Mouse (Mus musculus): Measurements from ENCODE around the gene Chrm4. TPM values are rescaled to one million over a fixed set of nuclear protein-coding genes. Genes with fewer than 3 reads are reported as not detected.

Gene Chrm4
- polyA plus RNA-seq, 1 experiment from 2014 or later = not detected

- Histone ChIP-seq H3K36me3 (ENCODE audit: control insufficient read depth, insufficient read depth, low read length) (peaks cover 26% of the 10 kb centered on the region), H3K27me3 (ENCODE audit: control insufficient read depth, insufficient read depth, low read length) (no peaks in the 10 kb centered on the region), H3K27ac (replicated peaks in 1 of 2; ENCODE audit: control insufficient read depth in 1 of 2, insufficient read depth in 1 of 2, low read depth in 2 of 2, low read length in 2 of 2) (no peak overlapping the region), H3K4me1 (ENCODE audit: control insufficient read depth in 2 of 2, insufficient read depth in 2 of 2, low read length in 2 of 2) (no peaks in the 10 kb centered on the region), H3K4me3 (ENCODE audit: control insufficient read depth in 1 of 2, insufficient read depth in 1 of 2, low read depth in 1 of 2, low read length in 2 of 2) (no peak overlapping the region), H3K9me3 (ENCODE audit: control insufficient read depth, low read length) (no peaks in the 10 kb centered on the region), H3K9ac (ENCODE audit: low read length) (no peak overlapping the region), H3K4me2 (ENCODE audit: low read length) (no peak overlapping the region)
- 90% methylated on average over 8 of the region's 8 CpGs for WGBS
- no peak for ATAC-seq (ENCODE audit: insufficient number of reproducible peaks, insufficient read depth, low FRiP score, low read depth)
Observed at GRCm38 (mm10) chr2:91900431-91900830, 26.6 kb upstream of the Chrm4 start.

- Histone ChIP-seq H3K36me3 (ENCODE audit: control insufficient read depth, insufficient read depth, low read length) (peaks cover 24% of the 10 kb centered on the region), H3K9me3 (ENCODE audit: control insufficient read depth, low read length) (no peaks in the 10 kb centered on the region), H3K4me2 (ENCODE audit: low read length) (no peak overlapping the region), H3K9ac (ENCODE audit: low read length) (no peak overlapping the region), H3K27me3 (ENCODE audit: control insufficient read depth, insufficient read depth, low read length) (no peaks in the 10 kb centered on the region), H3K4me1 (ENCODE audit: control insufficient read depth in 2 of 2, insufficient read depth in 2 of 2, low read length in 2 of 2) (no peaks in the 10 kb centered on the region), H3K27ac (replicated peaks in 1 of 2; ENCODE audit: control insufficient read depth in 1 of 2, insufficient read depth in 1 of 2, low read depth in 2 of 2, low read length in 2 of 2) (no peak overlapping the region), H3K4me3 (ENCODE audit: control insufficient read depth in 1 of 2, insufficient read depth in 1 of 2, low read depth in 1 of 2, low read length in 2 of 2) (no peak overlapping the region)
- no peak for ATAC-seq (ENCODE audit: insufficient number of reproducible peaks, insufficient read depth, low FRiP score, low read depth)
- 78% methylated on average over 5 of the region's 5 CpGs for WGBS
Observed at GRCm38 (mm10) chr2:91902336-91902735, 24.7 kb upstream of the Chrm4 start.

DNA sequence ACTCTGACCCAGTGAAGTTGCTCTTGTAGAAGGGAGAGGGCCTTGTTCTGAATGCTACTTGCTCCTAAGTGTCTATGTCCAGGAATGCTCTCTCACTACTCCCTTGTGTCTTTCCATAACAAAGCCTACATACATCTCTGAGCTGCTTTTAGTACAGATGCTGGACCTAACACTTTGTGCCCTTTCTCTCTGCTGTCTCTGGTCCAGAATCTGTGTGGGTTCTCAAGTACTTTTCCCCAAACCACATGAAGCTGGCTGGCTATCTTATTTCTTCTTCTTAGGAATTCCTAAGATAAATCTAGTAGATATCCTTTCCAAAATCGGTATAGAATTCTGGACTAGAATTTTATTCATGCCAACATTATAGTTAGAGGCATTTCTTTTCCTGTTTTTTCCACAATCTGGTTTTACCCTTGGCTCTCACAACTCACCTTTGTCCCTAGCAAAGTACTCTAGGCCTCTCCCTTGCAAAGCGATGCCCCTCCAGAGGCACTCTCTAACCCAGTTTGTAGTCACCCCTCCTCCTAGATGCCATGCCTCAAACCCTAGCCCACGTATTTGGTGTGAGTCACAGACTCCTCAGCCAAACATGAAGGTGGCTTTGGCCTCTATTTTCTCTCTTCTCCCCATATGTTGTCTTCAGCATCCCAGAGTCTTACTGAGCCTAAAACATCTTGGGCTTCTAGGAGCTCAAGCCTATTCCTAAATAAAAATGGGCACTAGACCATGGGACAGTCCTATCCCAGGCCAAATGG, 23.7 kb upstream of the Chrm4 start:
- Histone ChIP-seq H3K36me3 (ENCODE audit: control insufficient read depth, insufficient read depth, low read length) (peaks cover 26% of the 10 kb centered on the region), H3K4me2 (ENCODE audit: low read length) (no peak overlapping the region), H3K9me3 (ENCODE audit: control insufficient read depth, low read length) (no peaks in the 10 kb centered on the region), H3K27ac (replicated peaks in 1 of 2; ENCODE audit: control insufficient read depth in 1 of 2, insufficient read depth in 1 of 2, low read depth in 2 of 2, low read length in 2 of 2) (no peak overlapping the region), H3K27me3 (ENCODE audit: control insufficient read depth, insufficient read depth, low read length) (no peaks in the 10 kb centered on the region), H3K4me3 (ENCODE audit: control insufficient read depth in 1 of 2, insufficient read depth in 1 of 2, low read depth in 1 of 2, low read length in 2 of 2) (no peak overlapping the region), H3K9ac (ENCODE audit: low read length) (no peak overlapping the region), H3K4me1 (ENCODE audit: control insufficient read depth in 2 of 2, insufficient read depth in 2 of 2, low read length in 2 of 2) (no peaks in the 10 kb centered on the region)
- ATAC-seq (ENCODE audit: insufficient number of reproducible peaks, insufficient read depth, low FRiP score, low read depth) = no peak
- WGBS = 83% methylated on average over 3 of the region's 3 CpGs

GRCm38 (mm10) chr2:91904618-91905307, 22.3 kb upstream of the Chrm4 start:
- WGBS = 68% methylated on average over 5 of the region's 5 CpGs
- Histone ChIP-seq H3K4me3 (ENCODE audit: control insufficient read depth in 1 of 2, insufficient read depth in 1 of 2, low read depth in 1 of 2, low read length in 2 of 2) (no peak overlapping the region), H3K4me1 (ENCODE audit: control insufficient read depth in 2 of 2, insufficient read depth in 2 of 2, low read length in 2 of 2) (no peaks in the 10 kb centered on the region)

GRCm38 (mm10) chr2:91906141-91906540, 20.9 kb upstream of the Chrm4 start:
- no peak for ATAC-seq (ENCODE audit: insufficient number of reproducible peaks, insufficient read depth, low FRiP score, low read depth)
- Histone ChIP-seq H3K9ac (ENCODE audit: low read length) (no peak overlapping the region), H3K27ac (replicated peaks in 1 of 2; ENCODE audit: control insufficient read depth in 1 of 2, insufficient read depth in 1 of 2, low read depth in 2 of 2, low read length in 2 of 2) (no peak overlapping the region), H3K9me3 (ENCODE audit: control insufficient read depth, low read length) (no peaks in the 10 kb centered on the region), H3K4me3 (ENCODE audit: control insufficient read depth in 1 of 2, insufficient read depth in 1 of 2, low read depth in 1 of 2, low read length in 2 of 2) (no peak overlapping the region), H3K36me3 (ENCODE audit: control insufficient read depth, insufficient read depth, low read length) (peaks cover 26% of the 10 kb centered on the region), H3K4me1 (ENCODE audit: control insufficient read depth in 2 of 2, insufficient read depth in 2 of 2, low read length in 2 of 2) (no peaks in the 10 kb centered on the region), H3K4me2 (ENCODE audit: low read length) (no peak overlapping the region), H3K27me3 (ENCODE audit: control insufficient read depth, insufficient read depth, low read length) (no peaks in the 10 kb centered on the region)
- WGBS = 94% methylated on average over 2 of the region's 2 CpGs

More at GRCm38 (mm10) chr2:91904618-91905307, 22.3 kb upstream of the Chrm4 start:
- no peak overlapping the region for H3K9ac ChIP-seq (ENCODE audit: low read length)
- no peak overlapping the region for H3K27ac ChIP-seq (replicated peaks in 1 of 2; ENCODE audit: control insufficient read depth in 1 of 2, insufficient read depth in 1 of 2, low read depth in 2 of 2, low read length in 2 of 2)
- no peak overlapping the region for H3K4me2 ChIP-seq (ENCODE audit: low read length)
- H3K27me3 ChIP-seq (ENCODE audit: control insufficient read depth, insufficient read depth, low read length) = no peaks in the 10 kb centered on the region
- peaks cover 25% of the 10 kb centered on the region for H3K36me3 ChIP-seq (ENCODE audit: control insufficient read depth, insufficient read depth, low read length)
- ATAC-seq (ENCODE audit: insufficient number of reproducible peaks, insufficient read depth, low FRiP score, low read depth) = no peak
- H3K9me3 ChIP-seq (ENCODE audit: control insufficient read depth, low read length) = no peaks in the 10 kb centered on the region

DNA sequence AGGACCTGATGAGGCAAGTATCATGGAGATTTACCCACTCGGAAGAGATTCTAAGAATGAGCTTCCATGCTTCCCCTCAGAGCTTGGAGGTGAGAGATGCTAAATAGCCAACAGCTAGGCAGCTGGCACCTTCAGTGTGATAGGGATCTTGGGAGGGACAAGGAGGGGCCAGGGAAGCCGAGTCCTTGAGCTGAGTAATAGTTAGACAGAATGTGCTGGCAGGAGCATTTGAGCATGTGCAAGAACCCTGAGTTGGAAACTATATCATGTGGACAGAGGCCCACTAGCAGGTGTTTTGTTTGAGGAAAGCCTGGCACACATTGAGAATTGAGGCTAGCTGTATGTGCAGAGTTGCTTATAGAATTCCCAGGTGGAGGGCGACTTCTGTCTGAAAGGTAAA, 14.4 kb upstream of the Chrm4 start:
- Histone ChIP-seq H3K36me3 (ENCODE audit: control insufficient read depth, insufficient read depth, low read length) (peaks cover 82% of the 10 kb centered on the region), H3K27me3 (ENCODE audit: control insufficient read depth, insufficient read depth, low read length) (no peaks in the 10 kb centered on the region), H3K4me2 (ENCODE audit: low read length) (no peak overlapping the region), H3K9me3 (ENCODE audit: control insufficient read depth, low read length) (no peaks in the 10 kb centered on the region), H3K4me1 (ENCODE audit: control insufficient read depth in 2 of 2, insufficient read depth in 2 of 2, low read length in 2 of 2) (no peaks in the 10 kb centered on the region), H3K9ac (ENCODE audit: low read length) (no peak overlapping the region), H3K4me3 (ENCODE audit: control insufficient read depth in 1 of 2, insufficient read depth in 1 of 2, low read depth in 1 of 2, low read length in 2 of 2) (no peak overlapping the region), H3K27ac (replicated peaks in 1 of 2; ENCODE audit: control insufficient read depth in 1 of 2, insufficient read depth in 1 of 2, low read depth in 2 of 2, low read length in 2 of 2) (no peak overlapping the region)
- no peak for ATAC-seq (ENCODE audit: insufficient number of reproducible peaks, insufficient read depth, low FRiP score, low read depth)
- WGBS = 55% methylated on average over 3 of the region's 3 CpGs

- Histone ChIP-seq H3K9ac (ENCODE audit: low read length) (no peak overlapping the region), H3K4me3 (ENCODE audit: control insufficient read depth in 1 of 2, insufficient read depth in 1 of 2, low read depth in 1 of 2, low read length in 2 of 2) (no peak overlapping the region), H3K27ac (replicated peaks in 1 of 2; ENCODE audit: control insufficient read depth in 1 of 2, insufficient read depth in 1 of 2, low read depth in 2 of 2, low read length in 2 of 2) (no peak overlapping the region), H3K4me2 (ENCODE audit: low read length) (no peak overlapping the region), H3K27me3 (ENCODE audit: control insufficient read depth, insufficient read depth, low read length) (no peaks in the 10 kb centered on the region), H3K36me3 (ENCODE audit: control insufficient read depth, insufficient read depth, low read length) (peaks cover 87% of the 10 kb centered on the region), H3K9me3 (ENCODE audit: control insufficient read depth, low read length) (no peaks in the 10 kb centered on the region), H3K4me1 (ENCODE audit: control insufficient read depth in 2 of 2, insufficient read depth in 2 of 2, low read length in 2 of 2) (no peaks in the 10 kb centered on the region)
- ATAC-seq (ENCODE audit: insufficient number of reproducible peaks, insufficient read depth, low FRiP score, low read depth) = no peak
- 71% methylated on average over 7 of the region's 7 CpGs for WGBS
Observed at GRCm38 (mm10) chr2:91913328-91914110, 13.5 kb upstream of the Chrm4 start.

Data from heart, embryonic 14.5 days (tissue).